Mouse (Mus musculus): ENCODE data around the gene Lrpprc.
"Not testable (repeated sequence)": the region's sequence is repeated elsewhere in the genome, so short reads cannot be mapped to it uniquely, and the experiment has no call there.

The Lrpprc gene

GRCm38 (mm10) chr17:84790447-84791098, at the start of gene Lrpprc:
Gene Lrpprc, minus strand, starts transcription at chr17:84790789.
- DNase-seq (ENCODE audit: low spot score), result peak; percentile 94

GRCm38 (mm10) chr17:84837780-84838179, 47.2 kb upstream of the Lrpprc start:
- peak; percentile 71 for DNase-seq (ENCODE audit: low spot score)

GRCm38 (mm10) chr17:84835249-84835648, 44.7 kb upstream of the Lrpprc start:
- DNase-seq (ENCODE audit: low spot score), result no peak

- DNase-seq (ENCODE audit: low spot score), result no peak
Measured at GRCm38 (mm10) chr17:84832346-84832745, 41.8 kb upstream of the Lrpprc start.

- DNase-seq (ENCODE audit: low spot score), result no peak
Measured at GRCm38 (mm10) chr17:84828301-84828700, 37.7 kb upstream of the Lrpprc start.

- no peak for DNase-seq (ENCODE audit: low spot score)
Measured at GRCm38 (mm10) chr17:84820603-84821002, 30.0 kb upstream of the Lrpprc start.

GRCm38 (mm10) chr17:84818390-84818789, 27.8 kb upstream of the Lrpprc start:
- DNase-seq (ENCODE audit: low spot score), result no peak

GRCm38 (mm10) chr17:84816014-84816461, 25.4 kb upstream of the Lrpprc start:
- DNase-seq (ENCODE audit: low spot score), result no peak

- no peak for DNase-seq (ENCODE audit: low spot score)
Measured at GRCm38 (mm10) chr17:84814905-84815304, 24.3 kb upstream of the Lrpprc start.

- DNase-seq (ENCODE audit: low spot score), result not testable (repeated sequence)
Measured at GRCm38 (mm10) chr17:84814192-84814591, 23.6 kb upstream of the Lrpprc start.

- DNase-seq (ENCODE audit: low spot score), result no peak
Measured at GRCm38 (mm10) chr17:84792006-84792405, 1.4 kb upstream of the Lrpprc start.

- DNase-seq (ENCODE audit: low spot score), result peak; percentile 5
Measured at GRCm38 (mm10) chr17:84791156-84791555, 567 bp upstream of the Lrpprc start.

GRCm38 (mm10) chr17:84790043-84790442, 546 bp downstream of the Lrpprc start:
- DNase-seq (ENCODE audit: low spot score), result peak; percentile 9

GRCm38 (mm10) chr17:84788376-84789125, 2.0 kb downstream of the Lrpprc start:
- no peak for DNase-seq (ENCODE audit: low spot score)

GRCm38 (mm10) chr17:84787477-84787876, 3.1 kb downstream of the Lrpprc start:
- no peak for DNase-seq (ENCODE audit: low spot score)

- no peak for DNase-seq (ENCODE audit: low spot score)
Measured at GRCm38 (mm10) chr17:84786911-84787310, 3.7 kb downstream of the Lrpprc start.

- no peak for DNase-seq (ENCODE audit: low spot score)
Measured at GRCm38 (mm10) chr17:84785176-84785575, 5.4 kb downstream of the Lrpprc start.

GRCm38 (mm10) chr17:84783491-84783890, 7.1 kb downstream of the Lrpprc start:
- DNase-seq (ENCODE audit: low spot score), result no peak

GRCm38 (mm10) chr17:84780321-84780720, 10.3 kb downstream of the Lrpprc start:
- no peak for DNase-seq (ENCODE audit: low spot score)

GRCm38 (mm10) chr17:84778477-84778978, 12.1 kb downstream of the Lrpprc start:
- DNase-seq (ENCODE audit: low spot score), result no peak

GRCm38 (mm10) chr17:84776362-84777000, 14.1 kb downstream of the Lrpprc start:
- DNase-seq (ENCODE audit: low spot score), result no peak

- DNase-seq (ENCODE audit: low spot score), result no peak
Measured at GRCm38 (mm10) chr17:84775291-84775690, 15.3 kb downstream of the Lrpprc start.

GRCm38 (mm10) chr17:84771882-84772281, 18.7 kb downstream of the Lrpprc start:
- no peak for DNase-seq (ENCODE audit: low spot score)

All from lung, postnatal 25 days (tissue).